Mouse (Mus musculus) forebrain, embryonic 15.5 days (tissue): ENCODE results near the gene Fen1. TPM values are rescaled to one million over a fixed set of nuclear protein-coding genes. Genes with fewer than 3 reads are reported as not detected.

Experiments
- ATAC-seq: fragments of 200-750 bp; cut with Nextera tagmentation; replicated peaks from 2 replicates; pipeline ENCODE4 v1.8.0; 2017; ENCODE audit warnings: mild to moderate bottlenecking, moderate TSS enrichment, moderate library complexity
- H3K27ac ChIP-seq: fragments of 300-500 bp; sonication (generic); replicated peaks from 2 replicates; pipeline ENCODE4 v1.5.1; 2015; ENCODE audit warnings: mild to moderate bottlenecking, inconsistent platforms
- H3K27me3 ChIP-seq: fragments of 300-500 bp; sonication (generic); 2 replicates; pipeline ENCODE4 v1.6.1; 2015; ENCODE audit warnings: inconsistent platforms
- H3K36me3 ChIP-seq: fragments of 300-500 bp; sonication (generic); 2 replicates; pipeline ENCODE4 v1.6.1; 2015; ENCODE audit warnings: mild to moderate bottlenecking, inconsistent platforms
- H3K4me1 ChIP-seq: fragments of 300-500 bp; sonication (generic); 2 replicates; pipeline ENCODE4 v1.6.1; 2015; ENCODE audit warnings: inconsistent platforms
- H3K4me2 ChIP-seq: fragments of 300-500 bp; sonication (generic); replicated peaks from 2 replicates; pipeline ENCODE4 v1.6.1; 2015; ENCODE audit warnings: mild to moderate bottlenecking, inconsistent platforms
- H3K4me3 ChIP-seq: fragments of 300-500 bp; sonication (generic); 2 replicates; pipeline ENCODE4 v1.5.1; 2015; ENCODE audit warnings: mild to moderate bottlenecking, inconsistent platforms
- H3K9ac ChIP-seq: fragments of 300-500 bp; sonication (generic); replicated peaks from 2 replicates; pipeline ENCODE4 v1.6.1; 2015; ENCODE audit warnings: mild to moderate bottlenecking, inconsistent platforms
- H3K9me3 ChIP-seq: fragments of 300-500 bp; sonication (generic); 2 replicates; pipeline ENCODE4 v1.6.1; 2016; ENCODE audit warnings: inconsistent platforms
- whole genome bisulfite sequencing: fragments of 180-500 bp; shearing (Covaris S2); methylation state at CpG from one replicate; pipeline ENCODE4 v1.1.7; 2015; ENCODE audit warnings: mixed read lengths; 5-methylcytosine and 5-hydroxymethylcytosine counted together
- polyA plus RNA-seq: library from polyadenylated mRNA; unstranded; fragments of >200 nt; fragmentation: Nextera tagmentation; extraction: Ambion mirVana; gene quantifications from 2 replicates; pipeline ENCODE4 v1.2.1, GENCODE M21; 2015

The Fen1 gene
- polyA plus RNA-seq, 1 experiment from 2014 or later, result 54.7 TPM

- ATAC-seq, result no peak
- Histone ChIP-seq H3K27ac (no peak overlapping the region), H3K9ac (no peak overlapping the region), H3K27me3 (no peaks in the 10 kb centered on the region), H3K36me3 (peaks cover 29% of the 10 kb centered on the region), H3K4me1 (peaks cover 11% of the 10 kb centered on the region), H3K4me3 (no peak overlapping the region), H3K4me2 (no peak overlapping the region), H3K9me3 (no peaks in the 10 kb centered on the region)
- WGBS, result 83% methylated on average over 3 of the region's 3 CpGs
Observed at GRCm38 (mm10) chr19:10208851-10209250, 4.9 kb upstream of the Fen1 start.

GRCm38 (mm10) chr19:10205051-10205450 lies 1.1 kb upstream of the Fen1 start:
- peaks cover 38% of the 10 kb centered on the region for H3K36me3 ChIP-seq
- H3K4me2 ChIP-seq, result peak overlapping the region; percentile 88
- H3K4me3 ChIP-seq, result peak overlapping the region; percentile 93
- peaks cover 20% of the 10 kb centered on the region for H3K4me1 ChIP-seq
- H3K9me3 ChIP-seq, result no peaks in the 10 kb centered on the region
- peak overlapping the region; percentile 88; the same call in 1 of the 2 replicates for H3K9ac ChIP-seq
- H3K27ac ChIP-seq, result no peak overlapping the region
- no peak for ATAC-seq
- no peaks in the 10 kb centered on the region for H3K27me3 ChIP-seq
- 73% methylated on average over 6 of the region's 6 CpGs for WGBS

DNA sequence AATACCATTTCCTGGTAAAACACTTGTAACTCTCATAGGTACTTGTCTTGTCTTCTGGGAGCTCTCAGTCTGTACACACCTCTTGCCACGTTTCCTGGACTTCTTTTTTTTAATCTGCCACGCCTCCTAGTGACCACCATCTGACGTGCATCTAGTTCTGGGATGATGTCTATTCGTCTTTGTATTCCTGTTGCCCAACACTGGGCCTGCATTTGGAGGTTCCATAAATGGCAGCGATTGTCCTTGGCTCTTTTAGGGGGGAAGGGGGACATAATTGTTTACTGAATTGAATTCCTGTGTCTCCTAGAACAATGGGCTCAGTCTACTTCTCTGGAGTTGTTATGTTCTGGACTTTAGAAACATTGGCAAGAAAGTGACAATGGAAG lies 640 bp upstream of the Fen1 start:
- ATAC-seq, result peak; percentile 23; the same call in 1 of the 2 replicates
- no peaks in the 10 kb centered on the region for H3K9me3 ChIP-seq
- peak overlapping the region; percentile 88 for H3K4me2 ChIP-seq
- H3K4me3 ChIP-seq, result peak overlapping the region; percentile 93
- H3K27me3 ChIP-seq, result no peaks in the 10 kb centered on the region
- peaks cover 20% of the 10 kb centered on the region for H3K4me1 ChIP-seq
- WGBS, result 3% methylated on average over 5 of the region's 5 CpGs
- peaks cover 43% of the 10 kb centered on the region for H3K36me3 ChIP-seq
- peak overlapping the region; percentile 89 for H3K27ac ChIP-seq
- peak overlapping the region; percentile 88 for H3K9ac ChIP-seq

DNA sequence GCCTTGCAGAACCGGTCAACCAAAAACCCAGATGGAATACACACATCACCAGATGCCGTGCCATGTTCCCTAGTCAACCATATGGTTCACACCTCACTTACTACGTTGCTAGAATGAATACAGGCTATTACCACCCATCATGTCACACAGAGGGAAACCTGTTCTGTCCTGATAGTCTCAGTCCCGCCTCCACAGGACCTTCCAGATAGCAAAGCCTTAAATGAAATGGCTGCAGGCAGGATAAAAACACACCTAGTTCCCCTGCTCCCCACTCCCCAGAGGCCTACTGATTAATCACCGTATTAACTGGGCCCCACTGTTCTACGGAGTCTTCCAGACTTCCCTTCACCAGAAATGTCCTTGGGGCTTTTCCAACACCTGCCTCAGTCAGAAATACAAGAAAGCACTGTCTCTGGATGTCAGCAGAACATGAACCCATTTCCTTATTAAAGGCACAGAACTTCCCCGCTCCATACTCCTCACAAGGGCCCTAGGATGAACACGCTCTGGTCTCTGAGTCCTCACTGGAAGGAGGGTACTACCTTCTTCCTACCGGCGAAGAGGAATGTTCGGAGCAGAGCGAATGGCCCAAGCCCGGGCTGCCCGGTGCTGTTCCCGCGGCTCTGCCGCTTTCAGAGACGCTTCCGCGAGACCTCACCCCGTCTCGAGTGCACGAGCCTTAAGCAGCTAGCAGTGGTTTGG lies 672 bp downstream of the Fen1 start:
- peak overlapping the region; percentile 89 for H3K27ac ChIP-seq

GRCm38 (mm10) chr19:10198723-10199122 lies 5.2 kb downstream of the Fen1 start:
- no peak for ATAC-seq
- Histone ChIP-seq H3K4me2 (no peak overlapping the region), H3K27me3 (no peaks in the 10 kb centered on the region), H3K4me1 (peaks cover 9% of the 10 kb centered on the region), H3K9me3 (no peaks in the 10 kb centered on the region), H3K36me3 (peaks cover 50% of the 10 kb centered on the region), H3K27ac (peak overlapping the region; percentile 52; the same call in 1 of the 2 replicates), H3K9ac (no peak overlapping the region), H3K4me3 (no peak overlapping the region)
- 27% methylated on average over 3 of the region's 3 CpGs for WGBS

More for the DNA sequence above, 672 bp downstream of the Fen1 start:
- Histone ChIP-seq H3K9ac (peak overlapping the region; percentile 88), H3K9me3 (no peaks in the 10 kb centered on the region), H3K36me3 (peaks cover 36% of the 10 kb centered on the region), H3K4me1 (peaks cover 20% of the 10 kb centered on the region), H3K27me3 (no peaks in the 10 kb centered on the region), H3K4me2 (peak overlapping the region; percentile 88), H3K4me3 (peak overlapping the region; percentile 93)
- 2% methylated on average over 23 of the region's 23 CpGs for WGBS
- ATAC-seq, result peak; percentile 67

- Histone ChIP-seq H3K4me1 (peaks cover 8% of the 10 kb centered on the region), H3K27ac (peak overlapping the region; percentile 52; the same call in 1 of the 2 replicates), H3K9ac (no peak overlapping the region), H3K36me3 (peaks cover 55% of the 10 kb centered on the region), H3K4me3 (no peak overlapping the region), H3K9me3 (no peaks in the 10 kb centered on the region), H3K4me2 (no peak overlapping the region), H3K27me3 (no peaks in the 10 kb centered on the region)
- WGBS, result 70% methylated on average over 2 of the region's 2 CpGs
- no peak for ATAC-seq
Observed at GRCm38 (mm10) chr19:10198286-10198685, 5.7 kb downstream of the Fen1 start.

- Histone ChIP-seq H3K36me3 (peaks cover 66% of the 10 kb centered on the region), H3K4me3 (no peak overlapping the region), H3K27ac (no peak overlapping the region), H3K27me3 (no peaks in the 10 kb centered on the region), H3K4me1 (no peaks in the 10 kb centered on the region), H3K4me2 (no peak overlapping the region), H3K9me3 (no peaks in the 10 kb centered on the region), H3K9ac (no peak overlapping the region)
- no peak for ATAC-seq
- WGBS, result 88% methylated on average over 4 of the region's 4 CpGs
Observed at GRCm38 (mm10) chr19:10197130-10197529, 6.8 kb downstream of the Fen1 start.

GRCm38 (mm10) chr19:10195252-10195651 lies 8.7 kb downstream of the Fen1 start:
- Histone ChIP-seq H3K27me3 (no peaks in the 10 kb centered on the region), H3K9me3 (no peaks in the 10 kb centered on the region), H3K27ac (no peak overlapping the region), H3K9ac (no peak overlapping the region), H3K36me3 (peaks cover 73% of the 10 kb centered on the region), H3K4me3 (no peak overlapping the region), H3K4me1 (no peaks in the 10 kb centered on the region), H3K4me2 (no peak overlapping the region)
- ATAC-seq, result no peak
- 64% methylated on average over 5 of the region's 5 CpGs for WGBS

GRCm38 (mm10) chr19:10194337-10194736 lies 9.6 kb downstream of the Fen1 start:
- WGBS, result 85% methylated on average over 11 of the region's 11 CpGs
- no peaks in the 10 kb centered on the region for H3K27me3 ChIP-seq

DNA sequence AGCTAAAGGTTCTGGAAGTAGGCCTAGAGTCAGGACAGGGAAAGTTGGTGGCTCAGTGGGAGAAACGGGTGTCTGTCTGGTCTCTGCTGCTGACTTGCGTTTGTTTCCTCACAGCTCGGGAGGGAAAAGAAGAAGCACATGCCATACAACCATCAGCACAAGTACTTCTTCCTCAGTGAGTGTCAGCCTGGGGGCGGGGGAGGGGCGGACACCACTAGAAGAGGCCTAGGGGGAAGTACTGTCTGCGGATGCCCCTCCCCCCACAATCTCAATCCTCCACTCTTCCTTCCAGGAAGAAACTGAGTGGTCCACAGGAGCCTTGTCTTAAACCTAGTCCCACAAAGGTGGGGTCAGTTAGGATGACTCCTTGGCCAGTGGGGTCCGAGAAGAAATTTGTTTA lies 12.6 kb downstream of the Fen1 start:
- H3K9ac ChIP-seq, result no peak overlapping the region
- no peak for ATAC-seq
- no peak overlapping the region for H3K4me3 ChIP-seq
- no peaks in the 10 kb centered on the region for H3K27me3 ChIP-seq
- no peak overlapping the region for H3K27ac ChIP-seq
- no peaks in the 10 kb centered on the region for H3K9me3 ChIP-seq
- peaks cover 90% of the 10 kb centered on the region for H3K36me3 ChIP-seq
- 88% methylated on average over 7 of the region's 7 CpGs for WGBS
- H3K4me2 ChIP-seq, result no peak overlapping the region
- H3K4me1 ChIP-seq, result peaks cover 21% of the 10 kb centered on the region

More at GRCm38 (mm10) chr19:10194337-10194736, 9.6 kb downstream of the Fen1 start:
- ATAC-seq, result no peak
- H3K36me3 ChIP-seq, result peaks cover 73% of the 10 kb centered on the region
- no peak overlapping the region for H3K27ac ChIP-seq
- no peak overlapping the region for H3K9ac ChIP-seq
- H3K4me3 ChIP-seq, result no peak overlapping the region
- H3K9me3 ChIP-seq, result no peaks in the 10 kb centered on the region
- no peak overlapping the region for H3K4me2 ChIP-seq
- H3K4me1 ChIP-seq, result no peaks in the 10 kb centered on the region

GRCm38 (mm10) chr19:10190796-10191195 lies 13.2 kb downstream of the Fen1 start:
- Histone ChIP-seq H3K27me3 (no peaks in the 10 kb centered on the region), H3K27ac (no peak overlapping the region), H3K4me3 (no peak overlapping the region), H3K9me3 (no peaks in the 10 kb centered on the region), H3K4me2 (no peak overlapping the region), H3K9ac (no peak overlapping the region), H3K4me1 (peaks cover 27% of the 10 kb centered on the region), H3K36me3 (peaks cover 90% of the 10 kb centered on the region)
- WGBS, result 49% methylated on average over 2 of the region's 2 CpGs
- no peak for ATAC-seq

- WGBS, result 94% methylated on average over 8 of the region's 8 CpGs
- no peak overlapping the region for H3K4me2 ChIP-seq
- H3K4me3 ChIP-seq, result no peak overlapping the region
- H3K27me3 ChIP-seq, result no peaks in the 10 kb centered on the region
- H3K9ac ChIP-seq, result no peak overlapping the region
- peaks cover 86% of the 10 kb centered on the region for H3K36me3 ChIP-seq
- no peaks in the 10 kb centered on the region for H3K9me3 ChIP-seq
- H3K27ac ChIP-seq, result no peak overlapping the region
- peaks cover 35% of the 10 kb centered on the region for H3K4me1 ChIP-seq
- ATAC-seq, result no peak
Observed at GRCm38 (mm10) chr19:10189940-10190339, 14.0 kb downstream of the Fen1 start.

GRCm38 (mm10) chr19:10189022-10189421 lies 14.9 kb downstream of the Fen1 start:
- Histone ChIP-seq H3K9ac (no peak overlapping the region), H3K4me1 (peaks cover 44% of the 10 kb centered on the region), H3K4me2 (no peak overlapping the region), H3K27ac (peak overlapping the region; percentile 70), H3K9me3 (no peaks in the 10 kb centered on the region), H3K36me3 (peaks cover 77% of the 10 kb centered on the region), H3K27me3 (no peaks in the 10 kb centered on the region), H3K4me3 (no peak overlapping the region)
- 90% methylated on average over 6 of the region's 6 CpGs for WGBS
- no peak for ATAC-seq
